Mouse (Mus musculus) kidney, embryonic 15.5 days (tissue): Measurements from ENCODE around the gene Mllt6. TPM values are rescaled to one million over a fixed set of nuclear protein-coding genes. Genes with fewer than 3 reads are reported as not detected.

Experiments used
- ATAC-seq: fragments of 200-750 bp; cut with Nextera tagmentation; replicated peaks from 2 replicates; pipeline ENCODE4 v1.8.0; 2017; ENCODE audit warnings: moderate TSS enrichment; ENCODE audit not compliant: low FRiP score
- H3K27ac ChIP-seq: fragments of 300-500 bp; sonication (generic); 2 replicates; pipeline ENCODE4 v1.5.1; 2015; ENCODE audit warnings: mild to moderate bottlenecking, inconsistent platforms
- H3K27me3 ChIP-seq: fragments of 300-500 bp; sonication (generic); 2 replicates; pipeline ENCODE4 v1.6.1; 2015; ENCODE audit warnings: inconsistent platforms
- H3K36me3 ChIP-seq: fragments of 300-500 bp; sonication (generic); 2 replicates; pipeline ENCODE4 v1.6.1; 2015; ENCODE audit warnings: inconsistent platforms
- H3K4me1 ChIP-seq: fragments of 300-500 bp; sonication (generic); 2 replicates; pipeline ENCODE4 v1.6.1; 2015; ENCODE audit warnings: inconsistent platforms
- H3K4me2 ChIP-seq: fragments of 300-500 bp; sonication (generic); 2 replicates; pipeline ENCODE4 v1.6.1; 2015; ENCODE audit warnings: moderate library complexity, mild to moderate bottlenecking, inconsistent platforms
- H3K4me3 ChIP-seq: fragments of 300-500 bp; sonication (generic); replicated peaks from 2 replicates; pipeline ENCODE4 v1.5.1; 2015; ENCODE audit warnings: mild to moderate bottlenecking, inconsistent platforms
- H3K9ac ChIP-seq: fragments of 300-500 bp; sonication (generic); 2 replicates; pipeline ENCODE4 v1.6.1; 2015; ENCODE audit warnings: mild to moderate bottlenecking, inconsistent platforms
- H3K9me3 ChIP-seq: fragments of 300-500 bp; sonication (generic); replicated peaks from 2 replicates; pipeline ENCODE4 v1.6.1; 2016; ENCODE audit warnings: inconsistent platforms
- WGBS: fragments of 180-500 bp; shearing (Covaris S2); methylation state at CpG from one replicate; pipeline ENCODE4 v1.1.7; 2015; ENCODE audit warnings: mixed read lengths; 5-methylcytosine and 5-hydroxymethylcytosine counted together
- polyA plus RNA-seq: library from polyadenylated mRNA; unstranded; fragments of >200 nt; fragmentation: Nextera tagmentation; extraction: Ambion mirVana; gene quantifications from 2 replicates; pipeline ENCODE4 v1.2.1, GENCODE M21; 2015

Mllt6 gene
- polyA plus RNA-seq, 1 experiment from 2014 or later, result 3.9 TPM

DNA sequence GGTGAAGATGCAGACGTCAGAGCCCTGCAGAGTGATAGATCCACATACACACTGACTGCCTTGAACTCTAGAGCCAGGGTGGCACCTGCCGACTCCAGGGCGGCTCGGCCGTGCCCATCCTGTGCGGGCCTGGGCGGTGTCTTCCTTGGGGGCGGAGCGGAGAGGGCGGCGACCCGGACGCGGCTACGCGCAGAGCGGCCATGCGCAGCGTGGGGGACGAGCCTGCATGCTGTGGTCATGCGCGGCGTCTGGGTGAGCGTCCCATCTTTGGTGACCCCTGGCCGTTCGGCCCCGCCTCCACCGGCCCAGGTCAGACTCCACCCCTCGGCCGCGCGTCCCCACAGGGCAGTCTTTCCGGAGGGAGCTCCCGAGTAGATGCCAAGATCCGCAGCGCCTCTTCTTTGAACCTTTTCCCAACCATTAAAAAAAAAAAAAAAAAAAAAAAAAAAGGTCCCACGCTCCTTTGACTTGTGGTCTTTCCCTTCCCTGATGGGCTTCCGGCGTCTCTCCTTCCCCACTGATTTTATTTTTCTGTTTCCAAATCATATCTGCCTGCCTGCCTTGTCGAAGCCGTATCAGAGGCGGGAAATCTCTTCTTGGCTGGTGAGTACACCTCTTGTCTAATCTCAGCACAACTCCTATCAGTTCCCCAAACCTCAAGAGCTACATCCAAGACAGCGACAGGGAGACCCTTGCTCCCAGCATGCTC is 22.6 kb downstream of the Mllt6 start, which contains the start of gene Cisd3:
Gene Cisd3, plus strand, starts transcription at position 214 of the 709 bp plus-strand sequence.
- Histone ChIP-seq H3K4me3 (peak within 1 kb of the TSS; percentile 39), H3K36me3 (peaks cover 54% of the 10 kb centered on the region), H3K4me2 (peak within 1 kb of the TSS; percentile 68), H3K4me1 (peaks cover 51% of the 10 kb centered on the region), H3K27me3 (no peaks in the 10 kb centered on the region), H3K9me3 (no peaks in the 10 kb centered on the region), H3K9ac (0 out of 2 replicates have a peak within 1 kb of the TSS, but pooled peaks have one; percentile 23), H3K27ac (peak within 1 kb of the TSS; percentile 80)
- under 1% methylated on average over 42 of the region's 43 CpGs for WGBS
- ATAC-seq, result peak; percentile 91

DNA sequence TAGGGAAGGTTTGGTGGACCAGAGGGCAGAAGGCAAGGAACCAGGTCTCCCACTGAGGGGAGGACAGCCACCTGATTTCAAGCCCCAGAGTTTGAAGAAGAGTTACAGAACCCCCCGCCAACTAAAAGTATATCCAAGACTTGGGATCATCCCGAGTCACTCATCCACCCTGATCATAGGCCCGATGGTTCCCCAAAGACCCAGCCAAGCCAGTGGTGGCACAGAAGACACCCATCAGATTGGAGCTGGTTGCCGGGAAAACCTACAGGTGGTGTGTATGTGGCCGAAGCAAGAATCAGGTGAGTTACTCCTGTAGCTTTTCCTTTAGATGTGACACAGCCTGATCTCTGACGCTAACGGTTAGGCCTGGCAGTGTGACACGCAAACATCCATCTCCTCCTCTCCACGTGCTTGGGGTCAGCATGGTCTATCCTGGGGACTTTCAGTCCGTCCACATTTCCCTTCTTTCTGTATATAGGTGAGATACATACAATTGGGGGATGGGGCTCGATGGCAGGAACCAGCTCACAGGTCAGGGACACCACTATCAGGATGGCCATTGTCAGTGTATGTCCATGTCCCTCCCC is 23.2 kb downstream of the Mllt6 start:
- H3K4me2 ChIP-seq, result peak overlapping the region; percentile 68
- H3K9me3 ChIP-seq, result no peaks in the 10 kb centered on the region
- peaks cover 51% of the 10 kb centered on the region for H3K4me1 ChIP-seq
- ATAC-seq, result no peak
- WGBS, result 63% methylated on average over 11 of the region's 11 CpGs
- H3K36me3 ChIP-seq, result peaks cover 54% of the 10 kb centered on the region
- H3K4me3 ChIP-seq, result peak overlapping the region; percentile 39
- peak overlapping the region; percentile 80 for H3K27ac ChIP-seq
- H3K9ac ChIP-seq, result 0 out of 2 replicates have a peak overlapping the region, but pooled peaks have one; percentile 23
- no peaks in the 10 kb centered on the region for H3K27me3 ChIP-seq

DNA sequence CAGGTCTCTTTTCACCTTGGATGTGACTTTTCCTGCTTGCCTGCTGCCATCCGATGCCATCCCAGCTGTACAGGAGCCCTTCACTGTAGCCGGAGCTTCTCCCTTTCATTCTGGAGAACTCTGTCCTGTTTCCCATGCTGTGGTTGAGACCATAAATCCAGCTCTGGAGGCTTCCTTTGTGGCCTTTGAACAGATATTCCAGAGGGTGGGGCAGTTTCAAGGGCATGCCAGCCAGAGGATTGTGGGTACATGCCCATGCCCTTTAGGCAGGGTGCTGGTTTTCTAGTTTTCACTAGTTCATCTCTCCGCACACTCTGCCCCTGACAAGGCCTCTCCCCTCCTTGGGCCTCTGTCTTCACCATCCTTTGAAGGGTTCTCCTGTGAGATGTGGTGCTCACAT is 23.8 kb downstream of the Mllt6 start:
- peaks cover 54% of the 10 kb centered on the region for H3K36me3 ChIP-seq
- H3K4me1 ChIP-seq, result peaks cover 49% of the 10 kb centered on the region
- no peaks in the 10 kb centered on the region for H3K9me3 ChIP-seq
- H3K4me2 ChIP-seq, result peak overlapping the region; percentile 68
- ATAC-seq, result no peak
- H3K4me3 ChIP-seq, result 0 out of 2 replicates have a peak overlapping the region, but pooled peaks have one; percentile 39
- 74% methylated on average over 3 of the region's 3 CpGs for WGBS
- peak overlapping the region; percentile 80; the same call in 1 of the 2 replicates for H3K27ac ChIP-seq
- H3K27me3 ChIP-seq, result no peaks in the 10 kb centered on the region
- H3K9ac ChIP-seq, result 0 out of 2 replicates have a peak overlapping the region, but pooled peaks have one; percentile 23

DNA sequence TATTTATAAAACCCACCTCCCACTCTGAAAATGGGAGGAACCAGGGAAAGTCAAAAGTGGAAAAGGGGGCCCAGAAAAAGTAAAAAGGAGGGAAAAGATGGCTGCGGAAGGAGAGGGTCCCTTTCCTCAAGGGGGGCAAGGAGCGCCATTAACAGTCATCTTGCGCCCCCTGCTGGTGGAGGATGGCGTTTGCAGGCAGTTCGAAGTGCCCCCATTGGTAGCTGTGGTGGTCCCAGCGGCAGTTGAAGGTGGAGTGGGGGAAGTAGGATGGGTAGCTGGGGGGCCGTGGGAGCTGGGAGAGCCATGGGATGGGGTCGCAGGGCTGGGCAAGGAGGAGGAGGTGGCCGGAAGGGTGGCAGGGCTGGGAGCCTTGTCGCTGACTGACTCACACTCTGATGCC is 26.6 kb downstream of the Mllt6 start:
- peaks cover 62% of the 10 kb centered on the region for H3K36me3 ChIP-seq
- no peak overlapping the region for H3K9ac ChIP-seq
- H3K27me3 ChIP-seq, result no peaks in the 10 kb centered on the region
- H3K4me3 ChIP-seq, result no peak overlapping the region
- no peak overlapping the region for H3K4me2 ChIP-seq
- 34% methylated on average over 10 of the region's 10 CpGs for WGBS
- H3K4me1 ChIP-seq, result peaks cover 47% of the 10 kb centered on the region
- H3K9me3 ChIP-seq, result no peaks in the 10 kb centered on the region
- ATAC-seq, result no peak
- H3K27ac ChIP-seq, result no peak overlapping the region

DNA sequence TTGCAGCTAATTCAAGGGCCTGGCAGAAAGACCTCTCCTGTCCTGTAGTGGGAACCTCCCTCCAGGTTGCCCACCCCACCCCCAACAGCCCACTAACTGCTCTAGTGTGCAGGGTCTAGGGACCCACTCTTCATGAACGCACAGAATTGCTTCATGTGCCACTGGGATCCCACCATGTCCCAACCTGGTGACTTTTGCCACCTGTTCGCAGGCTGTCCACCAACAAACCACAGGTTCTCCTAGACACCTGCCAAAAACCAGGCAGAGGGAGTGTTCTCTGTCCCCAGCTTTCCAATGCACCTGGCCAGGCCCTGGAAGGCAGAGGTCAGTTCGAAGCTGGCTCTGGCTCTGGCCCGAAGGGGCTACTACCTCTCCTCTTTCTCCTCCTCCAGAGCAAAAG is 31.2 kb downstream of the Mllt6 start:
- H3K4me2 ChIP-seq, result no peak overlapping the region
- peaks cover 58% of the 10 kb centered on the region for H3K4me1 ChIP-seq
- H3K9ac ChIP-seq, result no peak overlapping the region
- 85% methylated on average over 4 of the region's 4 CpGs for WGBS
- peaks cover 50% of the 10 kb centered on the region for H3K36me3 ChIP-seq
- H3K27me3 ChIP-seq, result no peaks in the 10 kb centered on the region
- ATAC-seq, result no peak
- 0 out of 2 replicates have a peak overlapping the region, but pooled peaks have one; percentile 14 for H3K27ac ChIP-seq
- H3K4me3 ChIP-seq, result no peak overlapping the region
- H3K9me3 ChIP-seq, result no peaks in the 10 kb centered on the region

DNA sequence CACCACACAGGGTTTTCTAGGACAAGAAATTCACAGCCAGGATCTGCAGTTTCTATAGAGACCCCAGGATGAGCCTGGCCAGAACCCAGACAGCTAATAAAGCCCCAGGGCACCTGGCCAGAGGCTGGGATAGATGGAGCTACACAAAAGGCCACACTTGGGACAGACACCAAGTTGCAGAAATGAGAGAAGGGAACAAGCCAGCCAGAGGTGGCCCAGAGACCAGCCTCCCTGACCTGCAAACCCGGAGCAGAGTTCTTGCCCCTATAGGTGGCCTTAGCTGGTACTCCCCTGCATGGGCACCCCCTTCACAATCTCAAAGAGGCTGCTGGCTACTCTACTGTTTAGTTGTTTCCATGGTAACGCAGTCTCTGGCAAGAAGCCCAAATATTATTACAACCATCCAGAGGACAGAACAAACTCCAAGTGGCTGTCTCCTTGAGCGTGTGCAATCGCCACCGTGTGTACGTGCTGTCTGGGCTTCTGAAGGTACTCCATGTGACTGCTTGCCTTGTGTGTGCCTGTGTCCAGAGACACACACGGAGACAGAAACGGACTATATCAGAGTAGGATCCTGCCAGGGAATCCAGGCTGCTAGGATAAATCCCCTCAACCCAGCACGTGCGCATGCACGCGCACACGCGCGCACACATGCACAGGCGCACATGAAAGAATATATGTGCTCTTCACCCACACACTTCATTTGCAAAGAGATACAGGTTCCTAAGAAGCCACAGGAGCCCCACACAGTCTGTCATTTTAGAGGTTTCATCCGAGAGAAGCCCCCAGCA is 31.9 kb downstream of the Mllt6 start:
- no peak overlapping the region for H3K9ac ChIP-seq
- ATAC-seq, result no peak
- H3K27ac ChIP-seq, result peak overlapping the region; percentile 34; the same call in 1 of the 2 replicates
- H3K4me2 ChIP-seq, result peak overlapping the region; percentile 31
- H3K4me1 ChIP-seq, result peaks cover 55% of the 10 kb centered on the region
- H3K9me3 ChIP-seq, result no peaks in the 10 kb centered on the region
- H3K36me3 ChIP-seq, result peaks cover 44% of the 10 kb centered on the region
- H3K27me3 ChIP-seq, result no peaks in the 10 kb centered on the region
- no peak overlapping the region; the same call in 1 of the 2 replicates for H3K4me3 ChIP-seq
- WGBS, result 64% methylated on average over 17 of the region's 17 CpGs

DNA sequence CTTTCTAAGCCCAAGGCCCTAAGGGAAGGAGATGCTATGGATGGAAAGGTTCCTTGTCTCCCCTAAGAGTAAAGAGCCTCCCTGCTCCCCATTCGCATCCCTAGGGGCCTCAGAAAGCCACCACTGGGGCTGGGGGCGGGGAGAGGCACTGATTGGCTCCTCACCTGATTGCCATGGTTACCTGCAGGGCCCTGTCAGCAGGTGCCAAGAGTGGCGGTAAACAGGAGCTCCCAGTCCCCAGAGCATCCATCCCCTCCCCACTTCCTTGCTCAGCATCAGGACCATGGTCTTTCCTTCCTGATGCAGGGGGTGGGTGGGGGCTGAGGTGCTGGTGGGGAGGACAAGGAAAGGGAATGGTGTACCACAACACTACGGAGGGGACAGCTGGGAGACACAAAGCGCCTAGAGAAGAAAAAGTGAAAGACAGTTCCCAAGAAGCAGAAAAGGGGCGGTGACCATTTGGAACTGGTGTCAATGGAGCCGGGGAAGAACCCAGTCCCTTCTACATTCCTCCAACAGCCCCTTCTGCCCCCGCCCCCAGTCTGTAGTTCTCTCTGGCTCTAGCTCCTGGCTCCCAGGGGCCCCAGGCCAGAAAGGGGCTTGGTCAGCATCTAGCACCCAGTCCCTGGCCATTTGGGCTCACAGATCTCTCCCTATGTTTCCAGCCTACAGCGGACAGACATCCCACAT is 32.6 kb downstream of the Mllt6 start:
- Histone ChIP-seq H3K9me3 (no peaks in the 10 kb centered on the region), H3K4me1 (peaks cover 57% of the 10 kb centered on the region), H3K4me3 (no peak overlapping the region), H3K27me3 (no peaks in the 10 kb centered on the region), H3K4me2 (peak overlapping the region; percentile 31), H3K27ac (peak overlapping the region; percentile 34; the same call in 1 of the 2 replicates), H3K9ac (no peak overlapping the region), H3K36me3 (peaks cover 36% of the 10 kb centered on the region)
- no peak for ATAC-seq
- WGBS, result 42% methylated on average over 9 of the region's 9 CpGs

DNA sequence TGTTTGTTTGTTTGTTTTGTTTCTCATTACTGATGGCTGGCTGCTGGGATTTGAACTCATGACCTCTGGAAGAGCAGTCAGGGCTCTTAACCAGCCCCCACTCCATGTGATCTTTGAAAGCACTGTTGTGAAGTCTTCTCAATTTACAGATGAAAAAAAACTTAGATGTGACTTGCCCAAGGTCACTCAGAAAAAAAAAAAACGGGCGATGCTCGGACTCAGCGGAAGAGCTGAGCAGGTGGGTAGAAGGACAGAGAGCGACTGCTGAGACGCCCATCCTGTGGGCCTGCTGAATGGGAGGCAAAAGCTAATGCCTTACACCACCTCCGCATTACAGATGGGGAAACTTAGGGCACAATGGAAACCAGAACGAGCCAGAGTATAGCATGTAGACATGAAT is 33.5 kb downstream of the Mllt6 start:
- Histone ChIP-seq H3K27me3 (no peaks in the 10 kb centered on the region), H3K27ac (no peak overlapping the region), H3K4me3 (no peak overlapping the region), H3K9me3 (no peaks in the 10 kb centered on the region), H3K4me1 (peaks cover 65% of the 10 kb centered on the region), H3K36me3 (peaks cover 28% of the 10 kb centered on the region), H3K4me2 (0 out of 2 replicates have a peak overlapping the region, but pooled peaks have one; percentile 80), H3K9ac (no peak overlapping the region)
- 63% methylated on average over 8 of the region's 8 CpGs for WGBS
- no peak for ATAC-seq

DNA sequence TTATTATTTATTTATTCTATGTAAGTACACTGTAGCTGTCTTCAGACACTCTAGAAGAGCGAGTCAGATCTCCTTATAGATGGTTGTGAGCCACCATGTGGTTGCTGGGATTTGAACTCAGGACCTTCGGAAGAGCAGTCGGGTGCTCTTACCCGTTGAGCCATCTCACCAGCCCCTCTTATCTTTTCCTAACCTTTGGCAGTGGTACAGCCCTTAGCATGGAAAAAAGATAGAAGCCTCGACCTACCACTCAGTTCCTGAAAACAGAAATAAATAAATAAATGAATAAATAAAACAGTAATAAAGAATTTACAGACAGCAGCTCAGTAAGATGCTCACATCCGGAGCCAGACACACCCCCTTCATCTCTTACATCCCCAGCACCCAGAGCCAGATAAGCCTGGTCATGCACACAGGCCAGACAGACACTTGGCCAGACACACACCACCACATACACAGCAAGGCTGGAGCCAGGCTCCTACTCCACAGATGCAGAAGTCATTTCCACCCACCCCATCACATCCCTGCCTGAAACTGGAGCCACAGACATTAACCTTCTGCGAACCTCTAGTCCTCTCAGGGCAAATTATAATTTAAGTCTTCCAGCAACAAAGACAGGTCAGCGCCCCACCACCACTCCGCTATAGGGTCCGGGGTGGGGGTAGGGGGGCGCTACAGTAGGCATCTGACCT is 34.1 kb downstream of the Mllt6 start:
- peaks cover 21% of the 10 kb centered on the region for H3K36me3 ChIP-seq
- 40% methylated on average over 11 of the region's 11 CpGs for WGBS
- H3K9me3 ChIP-seq, result no peaks in the 10 kb centered on the region
- H3K27me3 ChIP-seq, result no peaks in the 10 kb centered on the region
- peaks cover 71% of the 10 kb centered on the region for H3K4me1 ChIP-seq
- H3K9ac ChIP-seq, result peak overlapping the region; percentile 94
- ATAC-seq, result no peak
- H3K4me2 ChIP-seq, result peak overlapping the region; percentile 80
- peak overlapping the region; percentile 98 for H3K27ac ChIP-seq
- H3K4me3 ChIP-seq, result peak overlapping the region; percentile 95

DNA sequence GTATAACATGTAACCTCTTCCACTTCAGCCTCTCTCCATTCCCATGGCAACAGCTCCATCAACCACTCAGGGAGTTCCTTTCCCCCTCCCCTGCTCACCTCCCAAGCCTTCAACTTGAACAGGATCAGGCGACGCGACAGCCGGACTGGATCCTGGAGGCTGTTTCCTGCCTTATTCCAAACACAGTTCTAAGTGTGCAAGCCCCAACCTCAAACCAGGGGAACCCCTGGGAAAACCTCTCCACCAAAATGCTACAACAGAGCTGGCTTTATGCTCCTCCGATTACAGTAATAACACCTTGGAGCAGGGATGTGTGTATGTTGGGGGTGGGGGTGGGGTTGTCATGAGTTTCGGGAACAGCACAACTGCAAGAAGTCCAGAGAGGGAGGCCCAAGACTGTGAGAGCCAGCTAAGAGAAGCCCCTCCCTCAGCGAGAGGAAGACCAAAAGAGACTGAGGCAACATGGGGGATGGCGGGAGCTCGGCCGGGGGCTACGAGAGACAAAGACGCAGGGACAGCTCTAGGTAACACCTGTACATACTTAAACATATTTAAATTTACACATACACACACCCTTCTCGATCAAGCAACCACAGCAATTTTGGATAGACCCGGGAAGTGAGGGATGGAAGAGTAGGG is 34.8 kb downstream of the Mllt6 start:
- H3K9ac ChIP-seq, result peak overlapping the region; percentile 94
- ATAC-seq, result no peak
- H3K4me2 ChIP-seq, result peak overlapping the region; percentile 80
- H3K36me3 ChIP-seq, result peaks cover 15% of the 10 kb centered on the region
- H3K27ac ChIP-seq, result peak overlapping the region; percentile 98
- no peaks in the 10 kb centered on the region for H3K27me3 ChIP-seq
- under 1% methylated on average over 14 of the region's 14 CpGs for WGBS
- H3K9me3 ChIP-seq, result no peaks in the 10 kb centered on the region
- peak overlapping the region; percentile 95 for H3K4me3 ChIP-seq
- H3K4me1 ChIP-seq, result peaks cover 71% of the 10 kb centered on the region
